Mouse (Mus musculus): ENCODE measurements around the gene Cpsf6. TPM values are rescaled to one million over a fixed set of nuclear protein-coding genes. Genes with fewer than 3 reads are reported as not detected.

Gene Cpsf6
- polyA plus RNA-seq, 1 experiment from 2014 or later = 162 TPM

GRCm38 (mm10) chr10:117407734-117408288 is 28.0 kb upstream of the Cpsf6 start:
- no peak for ATAC-seq (ENCODE audit: low read depth)
- whole genome bisulfite sequencing = 68% methylated on average over 4 of the region's 4 CpGs
- no peaks in the 10 kb centered on the region for H3K36me3 ChIP-seq (ENCODE audit: control insufficient read depth, insufficient read depth, low read length)
- no peak overlapping the region for H3K9ac ChIP-seq (ENCODE audit: low read length)
- no peak overlapping the region for H3K4me3 ChIP-seq (ENCODE audit: low read length)
- H3K4me2 ChIP-seq (ENCODE audit: low read depth, low read length) = no peak overlapping the region
- H3K27me3 ChIP-seq (ENCODE audit: control insufficient read depth, insufficient read depth, low read depth, low read length) = no peaks in the 10 kb centered on the region
- H3K9me3 ChIP-seq (ENCODE audit: control insufficient read depth, low read length) = no peaks in the 10 kb centered on the region
- H3K27ac ChIP-seq (ENCODE audit: low read length) = no peak overlapping the region
- H3K4me1 ChIP-seq (replicated peaks; ENCODE audit: control insufficient read depth, insufficient read depth, low read length) = no peaks in the 10 kb centered on the region

- no peak for ATAC-seq (ENCODE audit: low read depth)
- Histone ChIP-seq H3K4me2 (ENCODE audit: low read depth, low read length) (no peak overlapping the region), H3K36me3 (ENCODE audit: control insufficient read depth, insufficient read depth, low read length) (no peaks in the 10 kb centered on the region), H3K4me1 (replicated peaks; ENCODE audit: control insufficient read depth, insufficient read depth, low read length) (no peaks in the 10 kb centered on the region), H3K27me3 (ENCODE audit: control insufficient read depth, insufficient read depth, low read depth, low read length) (no peaks in the 10 kb centered on the region), H3K4me3 (ENCODE audit: low read length) (no peak overlapping the region), H3K9ac (ENCODE audit: low read length) (no peak overlapping the region), H3K27ac (ENCODE audit: low read length) (no peak overlapping the region), H3K9me3 (ENCODE audit: control insufficient read depth, low read length) (no peaks in the 10 kb centered on the region)
- 89% methylated on average over 8 of the region's 8 CpGs for WGBS
Observed at GRCm38 (mm10) chr10:117406843-117407733, 27.3 kb upstream of the Cpsf6 start.

DNA sequence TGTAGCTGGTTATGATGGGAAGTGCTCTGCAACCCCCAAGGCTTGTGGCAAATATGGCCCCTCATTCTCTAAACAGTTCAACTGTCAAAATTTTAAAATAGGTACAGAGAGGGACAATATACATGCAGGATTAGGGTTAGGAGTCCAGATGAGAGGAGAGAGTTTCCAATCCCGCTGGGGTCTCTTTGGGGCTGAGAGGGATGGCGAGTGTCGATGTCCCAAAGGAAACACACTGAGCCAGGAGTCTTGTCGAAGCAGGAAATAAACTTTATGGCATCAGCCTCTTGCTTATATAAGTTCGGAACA is 26.4 kb upstream of the Cpsf6 start:
- no peaks in the 10 kb centered on the region for H3K36me3 ChIP-seq (ENCODE audit: control insufficient read depth, insufficient read depth, low read length)
- H3K4me3 ChIP-seq (ENCODE audit: low read length) = no peak overlapping the region
- no peaks in the 10 kb centered on the region for H3K27me3 ChIP-seq (ENCODE audit: control insufficient read depth, insufficient read depth, low read depth, low read length)
- H3K27ac ChIP-seq (ENCODE audit: low read length) = no peak overlapping the region
- no peaks in the 10 kb centered on the region for H3K4me1 ChIP-seq (replicated peaks; ENCODE audit: control insufficient read depth, insufficient read depth, low read length)
- no peak overlapping the region for H3K4me2 ChIP-seq (ENCODE audit: low read depth, low read length)
- H3K9ac ChIP-seq (ENCODE audit: low read length) = no peak overlapping the region
- 76% methylated on average over 5 of the region's 5 CpGs for WGBS
- ATAC-seq (ENCODE audit: low read depth) = no peak
- no peaks in the 10 kb centered on the region for H3K9me3 ChIP-seq (ENCODE audit: control insufficient read depth, low read length)

DNA sequence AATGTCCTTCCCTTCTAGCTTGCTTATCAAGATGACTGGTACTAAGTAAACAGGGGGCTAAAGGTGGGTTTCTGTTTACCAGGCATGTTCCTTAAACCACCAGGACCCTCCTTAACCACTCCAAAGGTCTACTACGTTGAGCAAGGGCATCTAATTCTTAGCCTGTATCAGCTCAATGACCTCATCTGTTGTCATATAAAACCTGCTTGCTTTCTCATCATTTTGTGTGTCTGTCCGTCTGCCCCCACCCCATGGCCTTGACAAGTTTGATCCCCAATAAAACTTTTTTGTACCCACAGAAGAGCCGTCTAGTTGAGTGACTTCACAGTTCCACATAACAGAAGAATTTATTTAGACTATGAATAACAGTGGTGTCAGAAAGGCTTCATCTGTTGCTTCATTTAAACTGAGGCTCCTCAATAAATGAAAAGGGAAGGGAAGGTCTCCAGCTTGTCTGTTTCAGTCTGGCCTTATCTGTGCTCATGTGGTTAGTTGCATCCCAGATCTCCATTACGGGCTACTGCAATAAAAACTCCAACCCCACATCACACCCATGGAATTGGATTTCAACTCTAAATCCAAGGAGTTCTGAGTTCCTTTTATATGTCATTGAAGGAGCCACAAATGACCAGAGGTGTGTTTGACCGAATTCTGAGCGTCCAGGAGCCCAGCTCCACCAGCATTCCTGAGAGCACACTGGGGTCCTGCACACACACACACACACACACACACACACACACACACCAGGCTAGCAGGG is 25.9 kb upstream of the Cpsf6 start:
- Histone ChIP-seq H3K4me3 (ENCODE audit: low read length) (no peak overlapping the region), H3K4me1 (replicated peaks; ENCODE audit: control insufficient read depth, insufficient read depth, low read length) (no peaks in the 10 kb centered on the region), H3K4me2 (ENCODE audit: low read depth, low read length) (no peak overlapping the region), H3K27ac (ENCODE audit: low read length) (no peak overlapping the region), H3K9ac (ENCODE audit: low read length) (no peak overlapping the region), H3K9me3 (ENCODE audit: control insufficient read depth, low read length) (no peaks in the 10 kb centered on the region), H3K27me3 (ENCODE audit: control insufficient read depth, insufficient read depth, low read depth, low read length) (no peaks in the 10 kb centered on the region), H3K36me3 (ENCODE audit: control insufficient read depth, insufficient read depth, low read length) (no peaks in the 10 kb centered on the region)
- WGBS = 66% methylated on average over 6 of the region's 6 CpGs
- ATAC-seq (ENCODE audit: low read depth) = no peak

DNA sequence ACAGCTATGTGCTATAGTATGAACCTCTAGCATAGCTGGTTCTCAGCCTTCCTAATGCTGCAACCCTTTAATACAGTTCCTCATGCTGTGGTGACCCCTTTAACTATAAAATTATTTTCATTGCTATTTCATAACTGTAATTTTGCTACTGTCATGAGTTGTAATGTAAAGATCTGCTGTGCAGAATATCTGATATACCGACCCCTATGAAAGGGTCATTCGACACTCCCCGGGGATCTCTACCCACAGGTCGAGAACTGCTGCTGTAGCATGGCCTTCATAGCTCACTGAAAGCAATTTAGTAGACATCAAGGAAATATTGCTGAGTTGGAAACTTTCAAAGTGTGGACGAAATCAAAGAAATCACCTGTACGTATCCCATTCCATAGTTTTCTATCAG is 24.6 kb upstream of the Cpsf6 start:
- Histone ChIP-seq H3K36me3 (ENCODE audit: control insufficient read depth, insufficient read depth, low read length) (no peaks in the 10 kb centered on the region), H3K27ac (ENCODE audit: low read length) (no peak overlapping the region), H3K9ac (ENCODE audit: low read length) (no peak overlapping the region), H3K27me3 (ENCODE audit: control insufficient read depth, insufficient read depth, low read depth, low read length) (no peaks in the 10 kb centered on the region), H3K4me3 (ENCODE audit: low read length) (no peak overlapping the region), H3K9me3 (ENCODE audit: control insufficient read depth, low read length) (no peaks in the 10 kb centered on the region), H3K4me2 (ENCODE audit: low read depth, low read length) (no peak overlapping the region), H3K4me1 (replicated peaks; ENCODE audit: control insufficient read depth, insufficient read depth, low read length) (no peaks in the 10 kb centered on the region)
- WGBS = 90% methylated on average over 6 of the region's 6 CpGs
- ATAC-seq (ENCODE audit: low read depth) = no peak

DNA sequence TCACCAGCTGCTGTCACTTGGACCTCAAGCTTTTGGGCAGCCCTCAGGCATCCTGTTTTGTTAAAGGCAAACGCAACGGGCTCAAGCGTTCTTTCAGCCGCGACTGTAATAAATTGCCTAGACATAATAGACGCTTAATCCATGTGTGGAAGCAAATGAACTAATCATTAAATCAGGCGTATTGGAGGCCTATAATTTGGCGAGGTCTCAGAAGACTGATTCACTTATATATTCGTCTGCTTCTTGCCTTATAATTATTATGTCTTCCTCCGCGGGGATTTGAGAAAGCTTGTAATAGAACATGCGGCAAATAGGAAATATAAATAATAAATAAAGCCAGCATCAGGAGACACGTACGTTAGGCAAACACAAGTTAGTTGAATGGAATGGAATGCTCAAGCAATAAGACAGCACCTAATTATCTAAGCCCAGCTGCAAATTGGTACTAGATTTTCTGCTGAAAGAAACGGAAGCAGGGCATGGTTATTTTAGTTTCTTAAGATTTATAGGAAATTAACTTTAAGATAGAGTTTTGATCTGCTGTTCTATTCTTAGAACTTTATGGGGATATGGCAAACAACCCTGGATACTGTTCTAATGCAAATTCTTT is 23.6 kb upstream of the Cpsf6 start:
- no peak for ATAC-seq (ENCODE audit: low read depth)
- Histone ChIP-seq H3K4me3 (ENCODE audit: low read length) (no peak overlapping the region), H3K4me2 (ENCODE audit: low read depth, low read length) (no peak overlapping the region), H3K9me3 (ENCODE audit: control insufficient read depth, low read length) (no peaks in the 10 kb centered on the region), H3K36me3 (ENCODE audit: control insufficient read depth, insufficient read depth, low read length) (no peaks in the 10 kb centered on the region), H3K9ac (ENCODE audit: low read length) (no peak overlapping the region), H3K27ac (ENCODE audit: low read length) (no peak overlapping the region), H3K27me3 (ENCODE audit: control insufficient read depth, insufficient read depth, low read depth, low read length) (no peaks in the 10 kb centered on the region), H3K4me1 (replicated peaks; ENCODE audit: control insufficient read depth, insufficient read depth, low read length) (no peaks in the 10 kb centered on the region)
- 68% methylated on average over 15 of the region's 15 CpGs for WGBS

DNA sequence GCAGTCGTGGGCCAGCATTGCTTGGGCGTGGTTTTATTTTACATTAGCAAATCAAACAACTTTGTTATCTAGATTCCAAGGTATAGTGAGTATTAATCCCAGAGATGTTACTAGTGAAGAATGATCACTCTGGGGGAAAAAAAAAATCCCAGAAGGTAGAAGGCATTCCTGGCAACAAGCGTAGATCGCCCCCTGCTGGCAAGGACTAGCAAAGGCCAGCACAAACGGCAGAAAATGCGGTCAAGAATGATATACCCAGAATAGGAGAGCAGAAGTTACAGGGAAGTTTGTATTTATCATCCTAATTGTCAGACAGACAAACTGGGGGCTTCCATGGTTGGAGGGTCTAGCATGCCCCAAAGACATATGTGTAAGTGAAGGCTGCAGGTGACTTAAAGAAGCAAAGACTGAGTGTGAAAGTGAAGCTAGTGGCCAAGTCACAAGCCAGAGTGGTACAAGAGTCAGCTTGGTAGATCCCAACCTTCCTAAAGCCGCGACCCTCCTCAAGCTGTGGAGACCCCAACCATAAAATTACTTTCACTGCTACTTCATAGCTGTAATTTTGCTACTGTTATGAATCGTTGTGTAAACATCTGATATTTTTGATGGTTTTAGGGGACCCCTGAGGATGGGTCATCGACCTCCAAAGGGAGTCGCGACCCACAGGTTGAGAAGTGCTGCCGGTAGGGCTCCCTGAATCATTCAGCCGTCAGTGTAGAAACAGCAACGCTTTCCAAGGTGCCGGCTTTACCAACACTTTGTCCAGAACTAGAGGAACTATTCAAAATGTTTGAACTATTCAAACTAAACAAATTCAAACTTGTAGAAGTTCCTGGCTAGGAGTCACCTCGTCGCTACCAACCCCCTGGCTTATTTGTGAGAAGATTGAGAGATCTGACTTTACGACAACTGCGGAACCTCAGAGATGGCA is 22.9 kb upstream of the Cpsf6 start:
- ATAC-seq (ENCODE audit: low read depth) = no peak
- no peaks in the 10 kb centered on the region for H3K9me3 ChIP-seq (ENCODE audit: control insufficient read depth, low read length)
- H3K4me1 ChIP-seq (replicated peaks; ENCODE audit: control insufficient read depth, insufficient read depth, low read length) = no peaks in the 10 kb centered on the region
- H3K27ac ChIP-seq (ENCODE audit: low read length) = no peak overlapping the region
- no peak overlapping the region for H3K4me2 ChIP-seq (ENCODE audit: low read depth, low read length)
- no peaks in the 10 kb centered on the region for H3K27me3 ChIP-seq (ENCODE audit: control insufficient read depth, insufficient read depth, low read depth, low read length)
- H3K9ac ChIP-seq (ENCODE audit: low read length) = no peak overlapping the region
- H3K4me3 ChIP-seq (ENCODE audit: low read length) = no peak overlapping the region
- 62% methylated on average over 20 of the region's 20 CpGs for WGBS
- H3K36me3 ChIP-seq (ENCODE audit: control insufficient read depth, insufficient read depth, low read length) = no peaks in the 10 kb centered on the region

DNA sequence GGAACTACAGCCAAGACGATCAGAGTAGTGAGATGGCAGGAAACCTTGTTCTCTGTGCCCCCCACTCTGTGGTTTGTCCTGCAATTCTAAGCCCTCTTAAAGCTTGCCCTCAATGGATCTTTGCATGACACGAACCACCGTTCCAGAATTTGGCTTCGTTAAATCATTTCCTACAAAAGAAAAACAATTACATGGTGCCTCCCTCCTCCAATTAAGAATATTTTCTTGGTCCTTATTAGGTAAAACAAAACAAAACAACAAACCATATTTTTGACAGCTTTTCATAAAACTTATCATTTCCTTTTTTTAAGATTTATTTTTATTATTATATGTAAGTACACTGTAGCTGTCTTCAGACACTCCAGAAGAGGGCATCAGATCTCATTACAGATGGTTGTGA is 21.5 kb upstream of the Cpsf6 start:
- no peak for ATAC-seq (ENCODE audit: low read depth)
- no peaks in the 10 kb centered on the region for H3K4me1 ChIP-seq (replicated peaks; ENCODE audit: control insufficient read depth, insufficient read depth, low read length)
- no peak overlapping the region for H3K4me3 ChIP-seq (ENCODE audit: low read length)
- H3K27ac ChIP-seq (ENCODE audit: low read length) = no peak overlapping the region
- H3K36me3 ChIP-seq (ENCODE audit: control insufficient read depth, insufficient read depth, low read length) = no peaks in the 10 kb centered on the region
- no peaks in the 10 kb centered on the region for H3K27me3 ChIP-seq (ENCODE audit: control insufficient read depth, insufficient read depth, low read depth, low read length)
- no peak overlapping the region for H3K4me2 ChIP-seq (ENCODE audit: low read depth, low read length)
- 85% methylated on average over 4 of the region's 4 CpGs for WGBS
- no peak overlapping the region for H3K9ac ChIP-seq (ENCODE audit: low read length)
- H3K9me3 ChIP-seq (ENCODE audit: control insufficient read depth, low read length) = no peaks in the 10 kb centered on the region

Data from lung, embryonic 16.5 days (tissue).